Mouse (Mus musculus) cortical plate, adult 2 months (tissue): ENCODE data around the gene Lman2.

Experiments
- CTCF ChIP-seq: fragments of 200-500 bp; IDR thresholded peaks from 2 replicates; pipeline ENCODE4 v1.5.1; 2011; ENCODE audit warnings: mild to moderate bottlenecking, control low read depth, low read length; ENCODE audit not compliant: insufficient read depth; ENCODE audit errors: extremely low read depth
- POLR2A ChIP-seq: fragments of 200-500 bp; IDR thresholded peaks from 2 replicates; pipeline ENCODE4 v1.6.1; 2011; ENCODE audit warnings: mild to moderate bottlenecking, low read length, control low read depth; ENCODE audit not compliant: insufficient read depth; ENCODE audit errors: extremely low read depth

DNA sequence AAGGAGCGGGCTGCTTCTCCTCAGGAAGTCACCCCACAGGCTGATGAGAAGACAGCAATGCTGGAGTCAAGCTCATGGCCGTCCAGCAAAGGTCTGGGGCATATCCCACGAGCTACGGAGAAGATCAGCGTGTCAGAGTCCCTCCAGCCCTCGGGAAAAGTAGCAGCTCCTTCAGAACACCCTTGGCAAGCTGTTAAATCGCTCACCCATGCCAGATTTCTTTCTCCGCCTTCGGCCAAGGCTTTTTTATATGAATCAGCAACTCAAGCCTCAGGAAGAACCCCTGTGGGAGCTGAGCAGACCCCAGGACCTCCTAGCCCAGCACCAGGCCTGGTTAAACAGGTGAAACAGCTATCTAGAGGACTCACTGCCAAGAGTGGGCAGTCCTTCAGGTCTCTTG is 49.5 kb downstream of the Lman2 start:
- TF ChIP-seq POLR2A: no peak
- TF ChIP-seq CTCF: no peak
